Mouse (Mus musculus) bone marrow macrophage, adult 2 months (primary cell): Measurements from ENCODE around the gene Smchd1.

Source experiments
- CTCF ChIP-seq: IDR thresholded peaks from 2 replicates; pipeline ENCODE4 v1.5.1; 2012; ENCODE audit warnings: low read depth, mild to moderate bottlenecking, low read length, moderate library complexity
- POLR2A ChIP-seq: IDR thresholded peaks from 2 replicates; pipeline ENCODE4 v1.6.1; 2012; ENCODE audit warnings: mild to moderate bottlenecking, low read depth, low read length, borderline replicate concordance

DNA sequence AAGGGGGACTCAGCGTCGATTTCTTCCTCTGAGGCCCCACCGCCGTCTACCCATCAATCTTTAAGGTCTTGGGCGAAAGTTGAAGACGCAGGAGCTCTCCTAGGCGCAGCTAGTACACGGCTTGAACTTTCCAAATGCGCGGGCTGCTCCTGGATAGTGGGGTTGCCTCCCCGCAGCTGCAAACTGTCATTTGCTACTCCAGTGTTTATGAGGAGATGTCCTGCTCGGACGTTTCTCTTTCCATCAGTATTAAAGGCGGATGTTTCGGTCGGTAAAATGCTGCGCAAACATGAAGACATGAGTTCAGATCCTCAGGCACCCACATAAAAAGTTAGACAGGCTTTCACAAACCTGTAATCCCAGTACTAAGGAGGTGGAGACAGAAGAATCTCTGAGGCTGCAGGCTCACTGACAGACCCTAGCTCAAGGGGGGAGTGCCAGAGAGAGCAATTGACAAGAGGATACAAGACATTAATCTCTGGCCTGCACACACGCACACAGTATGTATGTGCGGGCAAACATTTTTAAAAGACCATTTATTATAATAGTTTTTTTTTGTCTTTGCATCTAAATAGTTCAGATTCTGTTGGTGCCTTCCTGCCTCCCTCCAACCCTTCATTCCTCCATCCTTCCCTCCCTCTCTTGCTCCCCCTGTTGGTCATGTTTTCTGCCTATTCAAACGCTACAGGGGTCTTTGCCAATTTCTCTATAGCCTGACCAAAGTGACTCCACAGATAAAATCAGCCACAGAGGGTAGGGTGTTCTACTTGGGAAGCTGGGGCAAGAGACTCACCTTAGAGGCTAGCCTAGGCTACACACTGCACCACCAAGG lies 163.6 kb downstream of the Smchd1 start, which contains the start of gene Emilin2:
- TF ChIP-seq POLR2A = no peak
- peak; percentile 62 for TF ChIP-seq CTCF
